Mouse (Mus musculus) spleen, adult 18-20 months (tissue): ENCODE results near the gene Sqstm1.
"Not testable (repeated sequence)": the region's sequence is repeated elsewhere in the genome, so short reads cannot be mapped to it uniquely, and the experiment has no call there.

Experiments
- DNase-seq, 2 experiments: peaks; one replicate each; pipeline ENCODE4 v3.0.0; 2022; ENCODE audit warnings: mixed read lengths in 2 of 2

The Sqstm1 gene

DNA sequence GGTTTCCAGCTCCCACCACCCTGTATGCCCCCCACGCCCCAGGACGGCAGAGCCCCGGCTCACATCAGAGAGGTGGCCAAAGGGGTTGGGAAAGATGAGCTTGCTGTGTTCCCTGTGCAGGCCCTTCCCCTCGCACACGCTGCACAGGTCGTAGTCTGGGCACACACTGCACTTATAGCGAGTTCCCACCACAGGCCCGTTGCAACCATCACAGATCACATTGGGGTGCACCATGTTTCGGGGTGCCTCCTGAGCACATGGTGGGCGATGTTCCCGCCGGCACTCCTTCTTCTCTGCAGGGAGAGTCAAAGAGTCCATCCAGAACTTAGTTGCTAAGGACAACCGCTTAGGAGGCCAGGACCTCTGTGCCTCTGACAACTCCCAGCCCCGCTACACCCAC, 3.3 kb downstream of the Sqstm1 start:
- no peak for DNase-seq

DNA sequence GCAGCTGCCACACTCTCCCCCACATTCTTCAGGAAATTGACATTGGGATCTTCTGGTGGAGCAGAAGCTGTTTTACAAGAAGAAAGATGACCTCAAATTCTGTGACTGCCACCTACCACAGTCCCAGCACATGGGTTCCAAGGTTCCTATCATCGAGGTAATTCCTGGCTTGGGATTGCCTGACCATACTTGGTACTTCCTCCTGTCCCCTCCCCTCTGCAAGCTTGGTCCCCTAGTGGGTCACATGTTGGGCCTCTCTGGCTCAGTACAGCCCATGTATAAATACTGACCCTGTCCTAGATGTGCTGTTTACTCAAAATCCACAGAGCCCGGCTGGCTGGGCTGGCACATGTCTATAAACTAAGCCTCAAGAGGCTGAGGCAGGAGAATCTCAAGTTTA, 4.6 kb downstream of the Sqstm1 start:
- DNase-seq: no peak

DNA sequence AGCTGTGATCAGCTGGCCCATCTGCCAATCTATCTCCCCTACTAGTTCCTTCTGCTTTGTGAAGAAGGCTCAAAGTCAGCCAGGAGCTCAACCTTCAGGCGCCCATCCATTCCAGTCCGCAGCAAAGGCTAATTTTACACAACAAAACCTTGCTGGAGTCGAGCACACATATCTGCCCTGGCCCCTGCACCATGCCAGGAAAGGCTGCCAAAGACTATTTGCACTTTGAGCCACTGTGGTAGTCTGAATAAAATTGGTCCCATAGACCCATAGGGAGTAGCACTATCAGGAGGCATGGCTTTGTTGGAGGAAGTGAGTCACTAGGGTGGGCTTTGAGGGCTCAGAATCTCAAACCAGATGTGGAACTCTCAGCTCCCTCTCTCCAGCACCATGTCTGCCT, 5.2 kb downstream of the Sqstm1 start:
- no peak for DNase-seq

DNA sequence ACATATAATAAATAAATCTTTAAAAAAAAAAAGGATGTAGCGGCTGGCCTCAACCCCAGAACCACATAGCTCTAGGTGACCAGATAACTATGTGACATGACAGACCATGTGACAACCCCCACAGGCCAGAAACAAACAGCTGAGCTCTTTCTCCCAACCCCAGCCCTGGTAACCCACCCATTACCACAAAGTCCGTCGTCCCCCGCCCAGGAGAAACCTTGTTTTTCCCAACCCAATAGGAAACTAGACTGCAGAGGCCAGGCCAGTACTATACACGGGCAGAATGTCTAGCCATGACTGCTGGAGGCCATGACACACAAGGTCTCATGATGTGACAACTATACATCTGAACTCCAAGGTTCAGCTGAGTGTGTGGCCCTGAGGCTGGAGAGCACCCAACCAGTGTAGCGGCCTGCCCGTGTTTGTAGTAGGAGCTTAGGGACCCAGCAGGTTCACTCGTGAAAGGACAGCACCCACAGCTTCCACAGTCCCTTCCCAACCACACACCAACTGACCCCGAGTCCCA, 7.3 kb downstream of the Sqstm1 start:
- no peak for DNase-seq

DNA sequence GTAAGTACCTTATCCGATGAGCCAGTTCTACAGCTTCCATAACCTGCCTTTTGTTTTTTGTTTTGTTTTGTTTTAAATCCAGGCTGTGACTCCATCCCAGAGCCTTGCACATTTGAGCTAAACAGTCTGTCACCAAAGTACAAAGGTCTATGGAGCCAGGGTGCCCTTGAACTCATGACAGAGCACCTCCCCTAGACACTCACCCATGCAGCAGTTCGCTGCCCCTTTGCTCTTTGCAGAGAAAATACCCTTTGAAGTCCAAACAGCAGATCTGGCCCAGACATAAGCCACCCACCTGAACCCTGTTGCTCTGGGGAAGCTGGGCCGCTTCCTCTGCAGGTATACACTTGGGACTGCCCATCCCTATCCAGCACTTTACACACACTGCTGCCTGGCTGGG, 9.0 kb downstream of the Sqstm1 start:
- no peak for DNase-seq

DNA sequence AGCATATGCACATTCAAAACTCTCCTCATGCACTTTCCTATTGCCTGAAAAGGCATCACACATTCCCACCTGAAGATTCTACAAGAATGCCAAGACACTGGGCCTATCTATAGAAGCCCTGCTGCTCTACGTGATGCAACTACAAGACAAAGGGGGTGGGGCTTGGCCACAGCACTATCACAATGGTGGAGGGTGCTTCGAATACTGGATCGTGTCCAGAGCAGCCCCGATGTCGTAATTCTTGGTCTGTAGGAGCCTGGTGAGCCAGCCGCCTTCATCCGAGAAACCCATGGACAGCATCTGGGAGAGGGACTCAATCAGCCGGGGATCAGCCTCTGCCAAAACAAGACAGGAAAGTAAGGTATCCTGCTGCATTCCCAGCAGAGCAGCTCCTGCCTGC, 10.0 kb downstream of the Sqstm1 start:
- DNase-seq: no peak

DNA sequence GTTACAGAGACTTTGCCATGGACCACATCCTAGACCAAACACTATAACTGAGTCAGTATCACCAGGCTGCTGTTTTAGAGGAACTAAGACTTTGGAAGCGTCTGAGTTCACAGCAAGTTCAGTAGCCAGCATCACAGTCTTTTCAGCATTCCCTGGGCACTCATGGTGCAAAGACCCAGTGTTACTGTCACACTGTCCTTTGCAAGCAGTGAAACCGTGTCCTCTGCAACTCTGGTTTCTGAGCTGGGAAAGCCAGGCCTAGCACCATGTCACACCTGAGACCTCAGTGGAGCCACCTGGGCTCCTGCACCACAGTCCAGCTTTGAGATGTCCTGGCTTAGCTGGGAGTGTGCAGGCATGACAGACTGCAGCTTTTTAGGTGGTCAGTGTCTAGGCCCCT, 11.7 kb downstream of the Sqstm1 start:
- DNase-seq: no peak

DNA sequence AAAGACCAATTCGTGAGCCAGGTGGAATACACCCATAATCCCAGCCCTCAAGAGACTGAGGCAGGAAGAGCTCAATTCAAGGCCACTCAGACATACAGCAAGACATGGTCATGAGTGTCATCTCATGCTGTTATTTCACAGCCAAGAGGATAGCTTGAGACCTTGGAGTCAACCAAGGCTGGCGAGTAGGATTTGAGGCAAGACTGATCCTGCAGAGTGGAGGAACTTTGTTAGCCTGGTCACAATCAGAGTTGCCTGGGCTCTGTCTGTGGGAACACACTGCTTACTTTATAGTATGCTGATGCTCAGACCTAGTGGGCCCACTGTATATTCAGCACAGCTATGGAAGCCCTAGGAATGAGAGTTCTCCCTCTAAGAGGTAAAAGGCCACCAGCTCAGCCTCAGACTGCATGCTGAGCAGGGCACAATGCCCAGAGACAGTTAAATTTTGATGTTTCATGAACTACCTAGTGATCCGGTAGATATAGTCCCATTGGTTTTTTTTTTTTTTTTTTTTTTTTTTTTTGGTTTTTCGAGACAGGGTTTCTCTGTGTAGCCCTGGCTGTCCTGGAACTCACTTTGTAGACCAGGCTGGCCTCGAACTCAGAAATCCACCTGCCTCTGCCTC, 12.3 kb downstream of the Sqstm1 start:
- no peak for DNase-seq

DNA sequence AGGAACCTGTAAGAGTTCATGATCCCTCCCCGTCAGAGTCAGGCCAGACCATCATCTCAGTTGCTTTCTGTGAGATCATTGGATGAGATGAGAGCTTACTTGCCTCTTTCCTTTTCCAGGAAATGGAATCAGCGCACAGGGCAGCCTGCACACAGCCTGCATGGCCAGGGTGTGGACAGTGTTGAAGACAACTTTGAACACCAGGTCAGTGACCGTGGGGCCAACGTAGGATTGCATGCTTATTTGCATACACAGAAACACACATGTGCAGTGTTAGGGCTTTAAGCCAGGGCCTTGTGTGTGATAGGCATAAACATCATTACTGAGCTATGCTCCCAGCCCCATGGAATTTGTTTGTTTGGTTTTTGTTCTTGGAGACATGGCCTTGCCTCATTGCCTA, 13.1 kb downstream of the Sqstm1 start:
- no peak for DNase-seq

DNA sequence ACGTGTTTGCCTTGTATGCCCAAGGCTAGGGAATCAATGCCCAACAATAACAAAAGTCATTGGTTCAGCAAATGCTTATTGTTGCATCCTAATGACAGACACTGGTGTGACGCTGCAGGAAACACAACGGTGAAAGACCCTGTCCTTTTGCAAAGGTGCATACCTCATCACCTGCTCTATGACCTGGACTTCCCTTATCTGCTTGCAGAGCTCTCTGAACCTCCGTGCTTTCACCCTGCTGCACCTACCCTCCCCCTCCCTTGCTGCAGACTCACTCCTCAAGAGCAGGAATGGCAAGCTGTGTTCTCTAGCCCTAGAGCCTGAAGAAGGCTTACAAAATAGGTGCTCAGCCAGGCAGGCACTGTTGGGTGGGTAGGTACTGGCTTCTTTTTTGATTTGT, 15.8 kb downstream of the Sqstm1 start:
- no peak for DNase-seq

DNA sequence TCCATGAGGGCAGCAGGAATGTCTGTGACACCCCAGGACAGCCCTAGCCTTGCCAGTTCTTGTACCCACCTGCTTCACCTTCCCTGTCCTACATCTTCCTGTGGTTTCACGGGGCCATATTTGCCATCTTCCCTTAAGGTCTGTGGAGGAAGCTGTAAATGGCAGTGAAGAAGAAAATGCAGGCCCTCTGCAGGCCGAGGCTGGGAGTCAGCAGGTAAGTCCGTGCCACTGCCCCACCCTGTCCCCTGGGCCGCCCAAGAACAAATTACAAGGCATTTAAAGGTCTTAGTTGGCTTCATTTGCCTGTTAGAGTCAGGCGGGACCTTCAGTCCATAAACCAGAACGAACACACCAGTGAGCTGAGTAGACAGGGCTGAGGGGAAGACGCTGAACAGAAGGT, 16.6 kb downstream of the Sqstm1 start:
- no peak for DNase-seq

DNA sequence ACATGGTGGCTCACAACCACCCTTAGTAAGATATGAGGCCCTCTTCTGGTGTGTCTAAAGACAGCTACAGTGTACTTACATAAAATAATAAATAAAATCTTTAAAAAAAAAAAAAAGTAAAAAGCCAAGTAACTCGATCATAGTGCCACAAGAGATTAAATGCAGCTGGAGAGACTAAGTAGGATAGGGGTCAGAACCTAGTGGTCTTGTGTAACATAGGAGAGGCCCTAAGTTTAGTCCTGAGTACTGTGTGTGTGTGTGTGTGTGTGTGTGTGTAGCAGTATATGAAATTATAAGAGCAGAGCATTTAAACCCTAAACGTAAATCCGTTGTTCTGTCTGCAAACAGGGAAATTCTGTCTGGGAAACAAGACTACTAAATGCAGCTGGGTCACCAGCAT, 18.3 kb downstream of the Sqstm1 start:
- DNase-seq: no peak

DNA sequence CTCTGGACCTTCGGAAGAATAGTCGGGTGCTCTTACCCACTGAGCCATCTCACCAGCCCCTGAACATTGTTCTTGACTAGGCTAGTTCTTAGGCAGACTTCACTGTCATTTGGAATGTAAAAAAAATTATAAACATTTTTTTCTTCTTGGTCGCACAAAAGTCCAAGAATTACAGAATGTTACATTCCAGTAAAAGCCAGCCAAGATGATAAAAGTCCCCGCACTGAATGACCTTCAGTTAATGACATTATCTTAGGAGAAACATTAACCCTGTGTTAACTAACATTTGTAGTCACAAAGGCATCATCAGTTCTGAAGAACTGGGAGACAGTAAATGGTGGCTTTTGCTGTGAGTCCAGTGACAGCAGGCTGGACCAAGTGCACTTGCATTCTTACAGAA, 20.3 kb downstream of the Sqstm1 start:
- DNase-seq: no peak

DNA sequence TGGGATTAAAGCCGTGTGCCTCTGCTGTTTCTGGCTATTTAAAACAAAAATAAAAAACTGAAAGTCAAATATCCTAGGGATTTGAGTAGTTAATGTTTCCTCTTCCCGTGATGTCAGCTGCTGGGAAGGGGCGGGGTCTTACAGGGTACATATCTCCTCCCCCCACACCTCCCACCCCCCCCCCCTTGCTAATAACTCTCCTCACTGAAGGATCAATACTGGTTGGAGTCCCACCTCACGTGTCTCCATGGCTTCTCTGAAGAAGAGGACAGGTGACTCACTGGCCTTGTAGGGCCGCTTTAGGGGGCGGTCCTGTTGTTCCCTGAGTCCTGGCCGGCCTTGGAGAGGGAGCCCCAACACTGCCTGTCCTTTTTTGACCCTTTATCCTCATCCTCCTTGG, 21.9 kb downstream of the Sqstm1 start:
- no peak for DNase-seq

DNA sequence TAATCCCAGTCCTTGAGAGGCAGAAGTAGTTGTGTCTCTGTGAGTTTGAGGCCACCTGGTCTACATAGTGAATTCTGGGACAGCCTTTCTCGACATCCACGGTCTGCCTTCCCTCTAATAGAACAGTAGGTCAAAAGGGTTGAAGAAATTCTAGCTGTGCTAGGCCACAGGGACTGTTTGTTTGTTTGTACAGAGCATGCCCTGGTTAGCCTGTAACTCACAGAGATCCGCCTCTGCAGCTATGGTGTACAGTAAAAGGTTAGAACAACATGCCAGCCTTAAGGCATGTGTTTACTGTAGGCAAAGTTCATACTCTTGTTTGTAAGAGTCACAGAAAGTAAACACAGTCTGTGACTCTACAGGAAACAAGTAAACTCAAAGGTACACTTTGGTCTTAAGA, 25.8 kb downstream of the Sqstm1 start:
- DNase-seq: no peak

DNA sequence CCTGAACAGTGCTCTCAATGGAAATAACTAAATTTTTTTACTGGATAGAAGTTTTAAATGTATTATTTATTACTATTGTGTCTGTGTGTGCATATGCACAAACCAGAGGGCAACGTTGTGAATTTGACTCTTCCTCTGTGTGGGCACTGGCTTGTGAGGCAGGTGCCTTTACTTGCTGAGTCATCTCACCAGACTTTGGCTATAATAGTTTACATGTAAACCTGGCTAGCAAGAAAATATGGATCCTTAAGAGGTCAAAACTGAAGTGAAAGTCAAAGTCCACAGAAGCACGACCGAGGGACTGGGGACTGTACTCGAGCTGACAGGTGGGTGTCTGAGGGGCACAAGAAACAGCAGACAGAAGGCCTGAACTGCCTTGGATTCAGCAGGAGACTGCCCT, 27.9 kb downstream of the Sqstm1 start:
- DNase-seq: no peak

DNA sequence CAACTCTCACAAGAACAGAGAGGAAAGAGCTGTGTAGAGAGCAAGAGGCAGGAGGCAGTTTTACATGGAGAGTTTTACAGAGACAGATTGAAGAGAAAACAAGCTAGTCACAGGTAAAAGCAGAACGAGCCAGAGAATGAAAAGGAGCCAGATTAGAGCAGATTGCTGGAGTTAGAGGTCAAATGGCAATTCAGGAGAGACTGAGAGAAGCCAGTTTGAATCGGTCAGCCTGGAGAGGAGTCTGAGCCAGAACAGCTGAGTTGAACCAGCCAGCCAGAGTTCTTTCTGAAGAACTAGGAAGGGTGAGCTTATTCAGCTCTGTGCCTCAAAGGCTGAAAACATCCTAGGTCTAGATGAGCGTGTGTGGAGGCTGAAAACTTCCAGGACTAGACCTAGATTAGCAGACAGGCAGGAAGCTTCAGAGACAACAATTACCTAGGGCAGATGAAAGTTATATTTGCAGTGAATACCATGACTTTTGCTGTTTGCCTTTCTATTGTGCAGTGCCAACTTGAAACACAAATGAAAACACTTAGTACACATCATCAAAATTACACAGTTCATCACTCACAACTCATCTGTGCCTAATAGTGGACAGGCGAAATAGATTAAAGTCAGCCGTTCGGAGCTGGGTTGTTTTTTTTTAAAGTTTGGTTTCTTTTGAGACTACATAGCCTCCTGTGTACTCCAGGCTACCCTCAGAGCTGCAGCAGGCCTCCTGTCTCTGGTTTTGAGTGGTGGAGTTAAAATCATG, 30.0 kb downstream of the Sqstm1 start:
- DNase-seq: no peak

DNA sequence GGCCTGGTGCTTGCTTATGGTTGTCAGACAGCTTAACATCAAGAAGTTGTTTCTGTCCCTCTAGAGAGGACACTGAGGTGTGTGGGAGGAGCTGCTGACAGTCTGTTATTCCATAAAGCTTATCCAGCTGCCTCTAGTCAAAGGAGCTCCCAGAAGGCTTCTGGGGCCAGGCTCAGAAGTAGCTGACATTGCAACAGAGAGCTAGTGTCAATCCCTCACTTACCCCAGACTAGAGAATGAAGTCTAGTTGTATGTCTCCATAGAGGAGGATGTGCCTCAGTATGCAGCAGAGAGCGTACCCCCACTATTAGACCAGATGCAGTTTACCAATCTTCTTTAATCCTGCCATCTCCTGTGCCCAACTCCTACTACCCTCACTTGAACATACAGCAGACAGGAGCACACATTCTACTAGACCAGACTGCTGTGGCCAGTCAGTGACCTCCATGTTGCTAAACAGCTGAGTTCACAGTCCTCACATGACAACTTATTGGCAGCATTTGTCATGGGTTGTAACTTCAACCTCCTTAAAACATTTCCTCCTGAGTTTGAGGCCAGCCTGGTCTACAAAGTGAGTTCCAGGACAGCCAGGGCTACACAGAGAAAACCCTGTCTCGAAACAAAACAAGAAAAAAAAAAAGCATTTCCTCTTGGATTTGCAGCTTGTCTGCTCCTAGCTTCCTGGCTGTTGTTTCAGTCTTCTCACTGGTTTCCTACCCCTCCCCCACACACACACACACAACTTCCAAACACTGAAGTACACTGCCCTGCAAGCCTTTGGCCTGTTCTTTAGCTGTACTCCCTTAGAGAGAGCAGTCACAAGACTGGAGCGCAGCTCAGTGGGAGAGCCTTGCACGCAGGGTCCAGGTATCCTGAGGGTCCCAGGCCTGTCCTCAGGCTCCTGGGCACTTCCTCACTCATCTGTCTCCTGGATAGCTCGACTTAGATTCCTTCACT, 31.8 kb downstream of the Sqstm1 start:
- no peak for DNase-seq

DNA sequence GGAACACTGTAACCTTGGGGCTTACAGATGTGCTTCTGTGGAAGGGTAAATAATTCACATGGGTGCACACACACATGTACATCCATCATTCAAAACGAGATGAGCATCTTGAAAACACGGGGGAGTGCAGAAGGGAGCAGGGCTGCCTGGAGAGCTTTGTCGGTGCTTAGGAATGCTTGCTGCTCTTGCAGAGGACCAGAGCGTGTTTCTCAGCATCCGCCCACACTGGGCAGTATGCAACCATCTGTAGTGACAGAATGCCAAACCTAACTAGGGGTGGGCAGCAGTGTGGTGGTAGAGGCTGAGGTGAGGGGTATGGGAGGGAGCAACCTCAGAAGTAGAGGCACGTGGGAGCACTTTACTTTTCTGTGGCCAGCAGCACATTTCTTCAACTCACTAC, 33.5 kb downstream of the Sqstm1 start:
- DNase-seq: no peak

DNA sequence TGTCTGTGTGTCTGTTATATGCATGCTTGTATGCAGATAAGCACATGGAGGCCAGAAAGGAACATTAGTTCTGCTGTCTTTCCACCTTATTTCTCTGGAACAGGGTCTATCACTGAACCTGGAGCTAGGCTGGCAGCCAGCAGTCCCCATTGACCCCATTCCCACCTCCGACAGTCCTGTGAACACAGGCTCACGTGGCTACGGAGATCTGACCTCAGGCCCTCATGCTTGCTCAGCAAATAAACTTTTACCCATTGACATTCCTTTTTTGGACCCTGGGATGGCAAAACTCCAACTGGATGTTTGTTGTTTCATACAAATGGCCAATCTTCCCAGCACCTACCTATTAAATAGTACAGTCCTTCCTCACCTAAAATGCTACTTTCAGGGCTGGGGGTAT, 34.3 kb downstream of the Sqstm1 start:
- DNase-seq: no peak

DNA sequence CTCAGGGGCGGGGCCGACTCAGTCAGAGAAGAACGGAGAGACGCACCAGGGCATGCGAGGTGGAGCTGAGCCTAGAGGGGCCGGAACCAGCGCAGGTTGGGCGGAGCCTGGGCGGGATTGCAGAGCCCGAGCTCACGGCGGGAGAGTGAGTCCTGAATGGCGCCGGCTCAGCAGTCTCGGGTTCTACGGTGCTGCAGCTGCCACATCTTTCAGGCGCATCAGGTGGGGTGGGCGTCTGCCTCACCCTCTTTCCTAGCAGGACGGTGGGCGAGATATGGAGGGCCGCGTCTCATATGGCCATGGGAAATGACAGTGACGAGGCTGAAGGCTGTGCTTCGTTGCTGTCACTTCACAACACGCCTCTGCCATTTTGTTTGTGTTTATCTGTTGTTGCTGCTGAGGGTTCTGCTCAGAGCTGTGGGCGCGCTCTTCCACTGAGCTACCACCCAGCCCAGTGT, 35.9 kb downstream of the Sqstm1 start:
- DNase-seq: peak; percentile 91 to 98

DNA sequence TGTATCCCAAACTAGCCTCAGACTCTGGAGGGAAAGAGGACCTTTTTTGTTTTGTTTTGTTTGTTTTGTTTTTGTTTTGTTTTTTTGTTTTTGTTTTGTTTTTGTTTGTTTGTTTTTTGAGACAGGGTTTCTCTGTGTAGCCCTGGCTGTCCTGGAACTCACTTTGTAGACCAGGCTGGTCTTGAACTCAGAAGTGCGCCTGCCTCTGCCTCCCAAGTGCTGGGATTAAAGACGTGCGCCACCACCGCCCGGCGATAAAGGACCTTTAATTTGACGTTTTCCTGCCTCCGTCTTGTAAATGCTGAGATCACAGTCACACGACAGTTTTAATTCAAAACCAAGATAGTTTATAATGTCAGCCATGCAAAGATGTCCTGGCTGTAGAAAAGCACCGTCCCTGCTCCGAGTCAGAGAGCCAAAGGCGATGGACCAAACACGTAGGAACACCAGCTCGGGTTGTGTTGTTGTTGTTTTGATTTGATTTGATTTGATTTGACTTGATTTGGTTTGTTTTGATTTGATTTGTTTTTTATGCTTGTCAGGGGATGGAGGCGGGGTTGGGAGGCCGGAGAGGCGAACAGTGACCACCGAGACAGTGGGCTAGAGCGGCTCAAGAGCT, 36.4 kb downstream of the Sqstm1 start, which contains the start of gene Mrnip:
Gene Mrnip, plus strand, starts transcription at position 334 of the 619 bp plus-strand sequence.
- DNase-seq: not testable (repeated sequence)

DNA sequence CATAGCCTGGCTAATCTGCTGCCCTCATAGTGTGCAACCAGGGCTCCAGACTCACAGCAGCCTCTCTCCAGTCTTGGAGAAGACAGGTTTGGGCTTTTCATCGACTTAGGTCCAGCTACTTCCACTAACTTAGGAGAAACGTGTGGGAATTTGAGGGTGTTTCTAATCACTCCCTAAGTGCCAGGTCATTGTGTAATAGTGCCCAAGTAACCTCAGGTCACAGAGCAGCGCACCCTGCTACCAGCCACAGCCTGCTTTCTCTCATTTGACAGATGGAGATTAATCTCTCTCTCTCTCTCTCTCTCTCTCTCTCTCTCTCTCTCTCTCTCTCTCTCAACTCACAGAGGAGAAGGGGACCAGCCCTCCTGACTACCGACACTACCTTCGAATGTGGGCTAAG, 42.3 kb downstream of the Sqstm1 start:
- no peak for DNase-seq
